Mouse (Mus musculus): ENCODE measurements at regions not wholly inside any gene's neighbourhood (a gene's known extent, or its start where the extent isn't known, plus 50 kb on each side); places are given as distances from the start of the nearest gene placed in this dataset.

DNA sequence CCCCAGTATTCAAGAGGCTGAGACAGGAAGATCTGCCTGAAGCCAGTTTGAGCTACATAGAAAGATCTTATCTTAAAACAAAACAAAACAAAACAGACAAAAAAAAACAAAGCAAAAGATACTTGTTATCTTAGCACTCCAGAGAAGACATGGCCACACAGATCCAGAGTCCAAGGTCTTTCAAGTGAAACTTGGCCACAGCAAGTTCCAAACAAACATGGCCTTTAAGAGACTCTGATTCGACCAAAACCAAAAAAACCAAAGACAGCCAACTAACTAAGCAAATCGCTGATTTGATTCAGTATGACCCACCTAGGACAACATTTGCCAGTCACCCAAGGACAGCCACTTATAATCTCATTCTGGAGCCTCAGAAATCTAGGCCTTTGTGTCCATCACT, 69.8 kb upstream of the Tbl1xr1 start:
- no peak for TF ChIP-seq POLR2A (IDR thresholded peaks at IDR 0.05; ENCODE audit: low read depth, low read length)
- no peak for TF ChIP-seq CTCF (IDR thresholded peaks at IDR 0.05; ENCODE audit: borderline replicate concordance, insufficient read depth, low read length)

All from embryonic fibroblast, embryonic 13.5 days (primary cell).